ENCODE assay signal across 8 mouse cellular contexts in genomic region chr15:89149271-89150040, GRCm38 (mm10). TPM values are rescaled to one million over a fixed set of nuclear protein-coding genes. Genes with fewer than 3 reads are reported as not detected.
DNase-seq lines count a peak whose midpoint lies in the region; ATAC-seq and TF ChIP-seq lines count a peak whose summit lies in the region.

Mapk11 (minus strand) TSS chr15:89149628.

- CTCF ChIA-PET in Patski (lab: Charles Lee), result interaction anchor here (0.8 to 1.7 kb wide), 4 partner anchors 9 to 27 kb away, joined by 3 to 6 read pairs (median 4); partner anchors contain the start of genes Mapk12 and Tubgcp6

- in situ Hi-C loops in Patski (cut with MboI; ENCODE audit: low pct_unique_long_range_greater_than_20kb), result no loop called here

- no peaks in the 10 kb centered on the region for H3K9me3 ChIP-seq in forebrain, embryonic 14.5 days (replicated peaks; ENCODE audit: control insufficient read depth, low read length)
- no peaks in the 10 kb centered on the region for H3K9me3 ChIP-seq in limb, embryonic 12.5 days
- H3K9me3 ChIP-seq in midbrain, embryonic 13.5 days, result no peaks in the 10 kb centered on the region

- POLR2A ChIA-PET in Patski (lab: Charles Lee), result interaction anchor here (0.7 to 1.5 kb wide), 7 partner anchors 11 to 61 kb away, joined by 3 to 9 read pairs (median 4); partner anchors contain the start of genes Hdac10 and Tubgcp6

- peak; percentile 26 to 46 for DNase-seq in adrenal gland, adult 18-20 months (ENCODE audit: low spot score in 2 of 2)
- no peak for DNase-seq in adrenal gland, postnatal 4 days (ENCODE audit: low spot score in 2 of 2)
- no peak for DNase-seq in Patski (ENCODE audit: low read depth, low spot score)
- DNase-seq in forebrain, embryonic 14.5 days (ENCODE audit: low spot score), result peak; percentile 72
- DNase-seq in induced T-regulatory cell, adult 2 months (ENCODE audit: low read depth), result peak; percentile 87
- DNase-seq in thymus, postnatal 10 days (ENCODE audit: low spot score in 2 of 2), result peak; percentile 46 to 62

- H3K9ac ChIP-seq in forebrain, embryonic 14.5 days (ENCODE audit: low read length), result peak within 1 kb of the TSS; percentile 90
- H3K9ac ChIP-seq in limb, embryonic 12.5 days (replicated peaks), result peak within 1 kb of the TSS; percentile 72
- peak within 1 kb of the TSS; percentile 94 for H3K9ac ChIP-seq in midbrain, embryonic 13.5 days (replicated peaks)

- H3K36me3 ChIP-seq in forebrain, embryonic 14.5 days (ENCODE audit: control insufficient read depth, insufficient read depth, low read length), result peaks cover 28% of the 10 kb centered on the region
- H3K36me3 ChIP-seq in limb, embryonic 12.5 days, result peaks cover 11% of the 10 kb centered on the region
- H3K36me3 ChIP-seq in midbrain, embryonic 13.5 days, result peaks cover 28% of the 10 kb centered on the region

- no peaks in the 10 kb centered on the region for H3K27me3 ChIP-seq in Patski
- H3K27me3 ChIP-seq in forebrain, embryonic 14.5 days (replicated peaks; ENCODE audit: control insufficient read depth, insufficient read depth, low read length), result no peaks in the 10 kb centered on the region
- H3K27me3 ChIP-seq in limb, embryonic 12.5 days, result peaks cover 50% of the 10 kb centered on the region
- H3K27me3 ChIP-seq in midbrain, embryonic 13.5 days, result 0 out of 2 replicates have a peak, but pooled peaks cover 5% of the 10 kb centered on the region

- H3K27ac ChIP-seq in forebrain, embryonic 14.5 days (ENCODE audit: low read depth, low read length), result peak within 1 kb of the TSS; percentile 90
- peak within 1 kb of the TSS; percentile 67 for H3K27ac ChIP-seq in limb, embryonic 12.5 days
- H3K27ac ChIP-seq in midbrain, embryonic 13.5 days, result peak within 1 kb of the TSS; percentile 92

- peak within 1 kb of the TSS; percentile 74 for H3K4me3 ChIP-seq in forebrain, embryonic 14.5 days (ENCODE audit: low read depth, low read length)
- peak within 1 kb of the TSS; percentile 71 for H3K4me3 ChIP-seq in limb, embryonic 12.5 days (replicated peaks)
- peak within 1 kb of the TSS; percentile 78 for H3K4me3 ChIP-seq in midbrain, embryonic 13.5 days (replicated peaks)

- no peak for TF ChIP-seq CTCF in Patski (IDR thresholded peaks at IDR 0.05)

- peak within 1 kb of the TSS; percentile 82 for H3K4me2 ChIP-seq in forebrain, embryonic 14.5 days (ENCODE audit: low read length)
- peak within 1 kb of the TSS; percentile 98 for H3K4me2 ChIP-seq in limb, embryonic 12.5 days
- H3K4me2 ChIP-seq in midbrain, embryonic 13.5 days (replicated peaks), result peak within 1 kb of the TSS; percentile 81

- WGBS in forebrain, embryonic 14.5 days, result 2% methylated on average over 31 of the region's 61 CpGs
- WGBS in limb, embryonic 12.5 days, result under 1% methylated on average over 53 of the region's 61 CpGs
- WGBS in midbrain, embryonic 13.5 days, result 0% methylated on average over 52 of the region's 61 CpGs

- H3K4me1 ChIP-seq in forebrain, embryonic 14.5 days (ENCODE audit: control insufficient read depth, insufficient read depth, low read length), result peaks cover 27% of the 10 kb centered on the region
- H3K4me1 ChIP-seq in limb, embryonic 12.5 days (replicated peaks), result peaks cover 41% of the 10 kb centered on the region
- peaks cover 52% of the 10 kb centered on the region for H3K4me1 ChIP-seq in midbrain, embryonic 13.5 days (replicated peaks)

- no peak for ATAC-seq in Patski
- ATAC-seq in forebrain, embryonic 14.5 days, result peak; percentile 82
- peak; percentile 43; the same call in 1 of the 2 replicates for ATAC-seq in limb, embryonic 12.5 days (ENCODE audit: insufficient number of reproducible peaks, insufficient read depth, low FRiP score, low TSS enrichment, low read depth)
- peak; percentile 70 for ATAC-seq in midbrain, embryonic 13.5 days

RNA-seq across cellular contexts. Expression of gene Mapk11, which starts in this region (rescaled TPM):
- total RNA-seq in adrenal gland, adult 18-20 months (2021), result 1 to 10 TPM; 3.7 to 3.8 TPM
- total RNA-seq in adrenal gland, postnatal 4 days (2021), result 1 to 10 TPM; 6.9 to 8.6 TPM
- 16.3 TPM for polyA plus RNA-seq in Patski (2021)
- 28.1 and 30.1 TPM in 2 replicates for polyA plus RNA-seq in forebrain, embryonic 14.5 days (2014; fragmentation: Nextera tagmentation; extraction: Ambion mirVana)
- 13.6 and 14.4 TPM in 2 replicates for polyA plus RNA-seq in limb, embryonic 12.5 days (2016; fragmentation: Nextera tagmentation; extraction: Ambion mirVana)
- polyA plus RNA-seq in midbrain, embryonic 13.5 days (2015; fragmentation: Nextera tagmentation; extraction: Ambion mirVana), result 39.8 and 44.2 TPM in 2 replicates

Comparison
In these comparisons a context has a peak if more than half of its experiments do, and no peak if none do; other contexts are left out.
1. DNase-seq: peak in adrenal gland, adult 18-20 months (2 of 2), forebrain, embryonic 14.5 days (single experiment), induced T-regulatory cell, adult 2 months (single experiment) and thymus, postnatal 10 days (2 of 2); none in adrenal gland, postnatal 4 days (0 of 2) and Patski (single experiment).
2. Peak in every context shown above with its lines, with median percentiles within 50 percentile points of each other: H3K27ac ChIP-seq, H3K4me2 ChIP-seq, H3K4me3 ChIP-seq and H3K9ac ChIP-seq.